Mouse (Mus musculus) heart, postnatal 0 days (tissue): ENCODE data around the gene Nle1. TPM values are rescaled to one million over a fixed set of nuclear protein-coding genes. Genes with fewer than 3 reads are reported as not detected.
"Not testable (repeated sequence)": the region's sequence is repeated elsewhere in the genome, so short reads cannot be mapped to it uniquely, and the experiment has no call there.

Experiments
- ATAC-seq: fragments of 200-750 bp; cut with Nextera tagmentation; 2 replicates; pipeline ENCODE4 v1.8.0; 2017; ENCODE audit warnings: low read depth, moderate number of reproducible peaks, moderate library complexity; ENCODE audit not compliant: insufficient read depth
- DNase-seq: peaks from one replicate; pipeline ENCODE4 v3.0.0-alpha.2; 2016; ENCODE audit warnings: low spot score
- H3K27ac ChIP-seq: fragments of 300-500 bp; sonication (generic); 2 replicates; pipeline ENCODE4 v1.5.1; 2014; ENCODE audit warnings: low read depth, mild to moderate bottlenecking
- H3K27me3 ChIP-seq: fragments of 300-500 bp; sonication (generic); 2 replicates; pipeline ENCODE4 v1.6.1; 2014; ENCODE audit warnings: low read length, mixed read lengths; ENCODE audit not compliant: control insufficient read depth, insufficient read depth
- H3K36me3 ChIP-seq: fragments of 300-500 bp; sonication (generic); replicated peaks from 2 replicates; pipeline ENCODE4 v1.6.1; 2014; ENCODE audit warnings: low read length, mixed read lengths; ENCODE audit not compliant: control insufficient read depth, insufficient read depth
- H3K4me1 ChIP-seq: fragments of 300-500 bp; sonication (generic); 2 replicates; pipeline ENCODE4 v1.6.1; 2014; ENCODE audit warnings: antibody characterized with exemption; ENCODE audit not compliant: control insufficient read depth, insufficient read depth
- H3K4me2 ChIP-seq: fragments of 300-500 bp; sonication (generic); 2 replicates; pipeline ENCODE4 v1.6.1; 2014; ENCODE audit warnings: low read depth, mild to moderate bottlenecking, low read length, moderate library complexity
- H3K4me3 ChIP-seq: fragments of 300-500 bp; sonication (generic); 2 replicates; pipeline ENCODE4 v1.5.1; 2014; ENCODE audit warnings: low read depth, low read length
- H3K9ac ChIP-seq: fragments of 300-500 bp; sonication (generic); replicated peaks from 2 replicates; pipeline ENCODE4 v1.6.1; 2014; ENCODE audit warnings: low read depth, low read length, mixed read lengths
- H3K9me3 ChIP-seq: fragments of 300-500 bp; sonication (generic); replicated peaks from 2 replicates; pipeline ENCODE4 v1.6.1; 2016; ENCODE audit warnings: low read length; ENCODE audit not compliant: control insufficient read depth
- CTCF ChIP-seq: IDR thresholded peaks from 2 replicates; pipeline ENCODE4 v1.5.1; 2016; ENCODE audit warnings: antibody characterized with exemption, control low read depth, low read depth
- EP300 ChIP-seq: IDR thresholded peaks from 2 replicates; pipeline ENCODE4 v1.6.1; 2016; ENCODE audit warnings: antibody characterized with exemption, low read depth
- WGBS: fragments of 180-500 bp; shearing (Covaris S2); extraction: QIAGEN DNeasy Blood & Tissue Kit; methylation state at CpG from one replicate; pipeline ENCODE4 v1.1.7; 2014; 5-methylcytosine and 5-hydroxymethylcytosine counted together
- polyA plus RNA-seq: library from polyadenylated mRNA; unstranded; fragments of >200 nt; fragmentation: Nextera tagmentation; extraction: Ambion mirVana; gene quantifications from 2 replicates; pipeline ENCODE4 v1.2.1, GENCODE M21; 2015
- total RNA-seq: library from RNA; depleted of rRNA; stranded (reverse); fragments of >200 nt; gene quantifications from 2 replicates; pipeline ENCODE4 v1.2.3, GENCODE M21; 2014; ENCODE audit warnings: low replicate concordance

Gene Nle1
- total and polyA plus RNA-seq, 2 experiments from 2014 or later: 9.4 to 28.1 TPM

DNA sequence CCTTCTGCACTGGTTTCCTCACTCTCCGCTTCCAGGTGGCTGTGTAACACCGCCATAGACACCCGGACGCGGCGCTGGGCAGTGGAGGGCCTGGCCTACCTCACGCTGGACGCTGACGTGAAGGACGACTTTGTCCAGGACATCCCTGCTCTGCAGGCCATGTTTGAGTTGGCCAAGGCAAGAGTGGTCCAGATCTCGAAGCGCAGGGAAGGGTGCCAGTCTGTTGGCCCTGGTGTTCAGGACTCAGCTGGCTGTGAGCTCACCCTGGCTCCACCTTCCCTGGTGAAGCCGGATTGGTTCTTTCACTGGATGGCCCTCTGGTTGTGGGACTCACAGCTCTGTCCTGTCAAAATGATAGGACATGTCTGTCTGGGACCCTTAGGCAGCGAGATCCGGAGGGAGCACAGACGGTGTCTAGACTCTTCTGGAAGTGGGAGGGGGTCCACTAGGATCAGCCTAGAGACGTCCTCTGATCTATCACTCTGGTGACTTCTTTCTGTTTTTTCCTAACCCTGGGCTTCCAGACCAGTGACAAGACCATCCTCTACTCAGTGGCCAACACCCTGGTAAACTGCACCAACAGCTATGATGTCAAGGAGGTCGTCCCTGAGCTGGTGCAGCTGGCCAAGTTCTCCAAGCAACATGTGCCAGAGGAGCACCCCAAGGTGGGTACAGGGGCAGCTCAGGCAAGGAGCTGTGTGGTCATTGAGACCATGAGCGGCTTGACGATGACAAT is 20.9 kb upstream of the Nle1 start:
- Histone ChIP-seq H3K9ac (no peak overlapping the region), H3K4me2 (no peak overlapping the region), H3K4me3 (no peak overlapping the region), H3K36me3 (peaks cover 58% of the 10 kb centered on the region), H3K27me3 (no peaks in the 10 kb centered on the region), H3K4me1 (0 out of 2 replicates have a peak, but pooled peaks cover 7% of the 10 kb centered on the region), H3K27ac (no peak overlapping the region), H3K9me3 (peaks cover 16% of the 10 kb centered on the region)
- DNase-seq (no peak), ATAC-seq (0 out of 2 replicates have a peak, but pooled peaks have one; percentile 24)
- TF ChIP-seq CTCF (no peak), EP300 (no peak)
- WGBS: 68% methylated on average over 20 of the region's 20 CpGs

DNA sequence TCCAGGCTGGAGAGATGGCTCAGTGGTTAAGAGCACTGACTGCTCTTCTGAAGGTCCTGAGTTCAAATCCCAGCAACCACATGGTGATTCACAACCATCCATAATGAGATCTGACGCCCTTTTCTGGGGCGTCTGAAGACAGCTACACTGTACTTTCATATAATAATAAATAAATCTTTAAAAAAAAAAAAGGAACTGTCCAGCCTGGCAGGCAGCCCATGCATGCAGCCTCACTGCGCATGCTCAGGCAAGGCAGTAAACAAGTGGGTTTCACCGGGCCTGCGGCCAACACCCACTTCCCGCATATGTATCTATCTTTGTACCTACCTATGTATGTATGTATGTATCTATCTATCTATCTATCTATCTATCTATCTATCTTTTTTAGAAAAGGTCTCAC is 15.7 kb upstream of the Nle1 start:
- not testable (repeated sequence) for DNase-seq, ATAC-seq, H3K4me1 ChIP-seq, H3K4me2 ChIP-seq, H3K9ac ChIP-seq, H3K4me3 ChIP-seq, H3K9me3 ChIP-seq, H3K27ac ChIP-seq, H3K27me3 ChIP-seq
- peaks cover 73% of the 10 kb centered on the region for H3K36me3 ChIP-seq
- WGBS: 51% methylated on average over 6 of the region's 6 CpGs

DNA sequence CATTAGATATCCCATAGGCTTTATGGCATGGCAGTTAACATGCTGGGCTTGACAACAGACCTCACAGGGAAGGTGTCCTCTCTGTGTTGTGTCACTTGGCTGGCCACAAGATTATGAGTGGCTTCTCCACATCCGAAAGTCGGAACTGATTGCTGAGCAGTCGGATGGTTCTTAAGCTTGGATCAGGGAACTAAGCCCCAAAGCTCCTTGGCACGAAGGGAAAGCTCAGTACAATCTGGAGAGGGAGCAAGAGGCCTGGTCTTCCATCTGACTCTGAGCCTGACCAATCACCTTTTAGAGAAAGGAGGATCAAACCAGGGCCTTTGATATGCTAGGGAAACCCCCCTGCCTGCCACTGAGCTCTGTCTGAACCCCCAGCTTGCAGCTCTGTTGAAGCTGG is 13.5 kb upstream of the Nle1 start:
- peaks cover 61% of the 10 kb centered on the region for H3K36me3 ChIP-seq

DNA sequence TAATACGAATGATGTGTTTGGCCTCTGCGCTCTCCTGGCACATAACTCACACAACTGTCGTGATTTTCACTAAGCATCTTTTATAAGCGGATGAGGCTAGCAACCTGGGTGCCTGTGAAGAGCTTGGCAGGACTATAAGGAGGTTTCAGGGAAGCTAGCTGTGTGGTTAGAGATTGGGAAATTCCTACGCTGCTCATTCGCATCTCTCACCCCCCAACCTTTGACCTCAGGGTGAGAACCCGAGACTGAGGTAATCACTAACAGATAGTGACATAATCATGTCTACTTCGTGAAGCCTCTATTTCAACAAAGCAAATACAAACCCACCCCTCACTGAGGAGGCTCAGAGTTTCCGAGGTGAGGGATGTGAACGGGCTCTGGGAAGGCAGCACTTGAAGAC is 12.6 kb upstream of the Nle1 start:
- Histone ChIP-seq H3K27ac (no peak overlapping the region), H3K36me3 (peaks cover 57% of the 10 kb centered on the region), H3K27me3 (no peaks in the 10 kb centered on the region), H3K9me3 (no peaks in the 10 kb centered on the region), H3K9ac (no peak overlapping the region), H3K4me1 (0 out of 2 replicates have a peak, but pooled peaks cover 7% of the 10 kb centered on the region), H3K4me3 (no peak overlapping the region), H3K4me2 (no peak overlapping the region)
- no peak for DNase-seq
- TF ChIP-seq EP300: no peak
- TF ChIP-seq CTCF: no peak
- ATAC-seq: no peak
- 59% methylated on average over 10 of the region's 10 CpGs for WGBS

More for the DNA sequence above, 13.5 kb upstream of the Nle1 start:
- Histone ChIP-seq H3K9me3 (no peaks in the 10 kb centered on the region), H3K9ac (no peak overlapping the region), H3K4me1 (0 out of 2 replicates have a peak, but pooled peaks cover 7% of the 10 kb centered on the region), H3K27ac (no peak overlapping the region), H3K27me3 (no peaks in the 10 kb centered on the region), H3K4me3 (no peak overlapping the region), H3K4me2 (no peak overlapping the region)
- no peak for ATAC-seq
- DNase-seq: no peak
- 72% methylated on average over 4 of the region's 4 CpGs for WGBS
- no peak for TF ChIP-seq CTCF
- no peak for TF ChIP-seq EP300

DNA sequence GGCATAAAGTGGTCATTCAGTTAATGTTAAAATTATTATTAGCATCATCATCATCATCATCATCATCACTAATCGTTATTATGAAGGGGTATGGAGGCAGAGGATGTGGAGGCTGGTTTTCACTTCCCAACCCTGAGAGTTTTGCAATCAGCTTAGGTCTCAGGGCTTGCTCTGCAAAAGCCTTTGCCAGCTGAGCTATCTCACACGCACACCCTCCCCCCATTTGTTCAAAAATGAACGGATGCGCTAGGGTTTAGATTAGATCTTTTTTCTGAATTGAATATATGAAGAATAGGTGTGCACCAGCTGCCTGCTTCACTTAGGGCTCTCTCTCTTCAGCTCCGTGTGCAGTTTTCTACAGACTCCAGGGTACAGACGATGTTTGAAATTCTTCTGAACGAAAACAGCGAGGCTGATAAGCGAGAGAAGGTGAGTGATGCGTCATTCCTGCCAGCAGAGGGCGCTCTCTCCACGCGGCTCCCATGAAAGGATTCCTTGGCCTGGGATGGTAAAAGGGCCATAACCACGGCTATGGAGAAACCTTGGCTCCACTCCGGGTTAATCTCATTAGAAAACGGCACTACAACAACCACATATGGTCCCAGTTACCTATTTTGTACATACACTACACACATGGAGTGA is 6.6 kb upstream of the Nle1 start:
- Histone ChIP-seq H3K9me3 (no peaks in the 10 kb centered on the region), H3K4me3 (peak overlapping the region; percentile 12; the same call in 1 of the 2 replicates), H3K4me2 (peak overlapping the region; percentile 41), H3K27ac (no peak overlapping the region), H3K36me3 (peaks cover 19% of the 10 kb centered on the region), H3K4me1 (peaks cover 25% of the 10 kb centered on the region), H3K9ac (no peak overlapping the region), H3K27me3 (no peaks in the 10 kb centered on the region)
- peak; percentile 99 for TF ChIP-seq CTCF
- TF ChIP-seq EP300: no peak
- 4% methylated on average over 16 of the region's 16 CpGs for WGBS
- ATAC-seq: no peak
- DNase-seq: peak; percentile 82
